Mouse (Mus musculus) liver, postnatal 0 days (tissue): ENCODE measurements around the gene Ercc5. TPM values are rescaled to one million over a fixed set of nuclear protein-coding genes. Genes with fewer than 3 reads are reported as not detected.

Experiments
- ATAC-seq: fragments of 200-750 bp; cut with Nextera tagmentation; 2 replicates; pipeline ENCODE4 v1.8.0; 2017; ENCODE audit warnings: mild to moderate bottlenecking, moderate library complexity
- DNase-seq: peaks from one replicate; pipeline ENCODE4 v3.0.0-alpha.2; 2016
- H3K27ac ChIP-seq: fragments of 300-500 bp; sonication (generic); 2 replicates; pipeline ENCODE4 v1.5.1; 2014; ENCODE audit warnings: antibody characterized with exemption, moderate library complexity, mild to moderate bottlenecking, low read depth
- H3K27me3 ChIP-seq: fragments of 300-500 bp; sonication (generic); 2 replicates; pipeline ENCODE4 v1.6.1; 2014; ENCODE audit warnings: low read length, control low read depth, mixed read lengths; ENCODE audit not compliant: insufficient read depth
- H3K36me3 ChIP-seq: fragments of 300-500 bp; sonication (generic); replicated peaks from 2 replicates; pipeline ENCODE4 v1.6.1; 2014; ENCODE audit warnings: mild to moderate bottlenecking, control low read depth, low read length, moderate library complexity, mixed read lengths; ENCODE audit not compliant: insufficient read depth
- H3K4me1 ChIP-seq: fragments of 300-500 bp; sonication (generic); 2 replicates; pipeline ENCODE4 v1.6.1; 2014; ENCODE audit warnings: antibody characterized with exemption, mild to moderate bottlenecking, control low read depth; ENCODE audit not compliant: insufficient read depth
- H3K4me2 ChIP-seq: fragments of 300-500 bp; sonication (generic); 2 replicates; pipeline ENCODE4 v1.6.1; 2014; ENCODE audit warnings: low read depth, mild to moderate bottlenecking, low read length, moderate library complexity, mixed read lengths
- H3K4me3 ChIP-seq: fragments of 300-500 bp; sonication (generic); 2 replicates; pipeline ENCODE4 v1.5.1; 2014; ENCODE audit warnings: low read depth, low read length
- H3K9ac ChIP-seq: fragments of 300-500 bp; sonication (generic); replicated peaks from 2 replicates; pipeline ENCODE4 v1.6.1; 2014; ENCODE audit warnings: mild to moderate bottlenecking, moderate library complexity
- H3K9me3 ChIP-seq: fragments of 300-500 bp; sonication (generic); 2 replicates; pipeline ENCODE4 v1.6.1; 2016; ENCODE audit warnings: mild to moderate bottlenecking, control low read depth, low read length, mixed read lengths
- CTCF ChIP-seq: sonication (generic); IDR thresholded peaks from 2 replicates; pipeline ENCODE4 v1.5.1; 2016; ENCODE audit warnings: antibody characterized with exemption, low read depth
- EP300 ChIP-seq: IDR thresholded peaks from 2 replicates; pipeline ENCODE4 v1.6.1; 2016; ENCODE audit warnings: antibody characterized with exemption, low read depth, mild to moderate bottlenecking
- WGBS: fragments of 180-500 bp; shearing (Covaris S2); extraction: QIAGEN DNeasy Blood & Tissue Kit; methylation state at CpG from one replicate; pipeline ENCODE4 v1.1.7; 2014; ENCODE audit not compliant: insufficient replicate concordance; 5-methylcytosine and 5-hydroxymethylcytosine counted together
- polyA plus RNA-seq: library from polyadenylated mRNA; unstranded; fragments of >200 nt; fragmentation: Nextera tagmentation; extraction: Ambion mirVana; gene quantifications from 2 replicates; pipeline ENCODE4 v1.2.1, GENCODE M21; 2015

The Ercc5 gene
- polyA plus RNA-seq, 1 experiment from 2014 or later, result 3.9 TPM

GRCm38 (mm10) chr1:44198273-44199171, 51.0 kb downstream of the Ercc5 start:
- Histone ChIP-seq H3K4me2 (peak overlapping the region; percentile 68), H3K27ac (no peak overlapping the region), H3K9ac (no peak overlapping the region), H3K4me3 (peak overlapping the region; percentile 35), H3K36me3 (no peaks in the 10 kb centered on the region), H3K9me3 (no peaks in the 10 kb centered on the region), H3K4me1 (no peaks in the 10 kb centered on the region), H3K27me3 (no peaks in the 10 kb centered on the region)
- 18% methylated on average over 46 of the region's 47 CpGs for WGBS
- DNase-seq (peak; percentile 39), ATAC-seq (peak; percentile 98)
- TF ChIP-seq EP300 (no peak), CTCF (no peak)

- Histone ChIP-seq H3K4me2 (no peak overlapping the region), H3K27me3 (no peaks in the 10 kb centered on the region), H3K9me3 (no peaks in the 10 kb centered on the region), H3K9ac (no peak overlapping the region), H3K36me3 (no peaks in the 10 kb centered on the region), H3K4me1 (no peaks in the 10 kb centered on the region), H3K27ac (no peak overlapping the region), H3K4me3 (no peak overlapping the region)
- ATAC-seq (no peak), DNase-seq (no peak)
- TF ChIP-seq CTCF (no peak), EP300 (no peak)
- 79% methylated on average over 15 of the region's 15 CpGs for WGBS
Measured at GRCm38 (mm10) chr1:44202876-44203275, 55.3 kb downstream of the Ercc5 start.

- Histone ChIP-seq H3K9me3 (no peaks in the 10 kb centered on the region), H3K4me3 (no peak overlapping the region), H3K4me1 (no peaks in the 10 kb centered on the region), H3K27ac (no peak overlapping the region), H3K9ac (no peak overlapping the region), H3K4me2 (no peak overlapping the region), H3K27me3 (no peaks in the 10 kb centered on the region), H3K36me3 (no peaks in the 10 kb centered on the region)
- 42% methylated on average over 2 of the region's 2 CpGs for WGBS
- TF ChIP-seq EP300 (no peak), CTCF (no peak)
- no peak for DNase-seq
- ATAC-seq, result no peak
Measured at GRCm38 (mm10) chr1:44214443-44214842, 66.9 kb downstream of the Ercc5 start.

GRCm38 (mm10) chr1:44216352-44217116, 69.0 kb downstream of the Ercc5 start:
- no peaks in the 10 kb centered on the region for H3K36me3 ChIP-seq
- no peak for ATAC-seq
- no peak overlapping the region for H3K9ac ChIP-seq
- 71% methylated on average over 2 of the region's 2 CpGs for WGBS
- H3K27me3 ChIP-seq, result no peaks in the 10 kb centered on the region
- no peak overlapping the region for H3K4me3 ChIP-seq
- H3K4me2 ChIP-seq, result no peak overlapping the region
- H3K4me1 ChIP-seq, result no peaks in the 10 kb centered on the region
- no peak overlapping the region for H3K27ac ChIP-seq
- DNase-seq, result no peak
- TF ChIP-seq CTCF (no peak), EP300 (no peak)
- no peaks in the 10 kb centered on the region for H3K9me3 ChIP-seq

- ATAC-seq, result no peak
- no peak overlapping the region for H3K4me2 ChIP-seq
- H3K36me3 ChIP-seq, result no peaks in the 10 kb centered on the region
- no peaks in the 10 kb centered on the region for H3K4me1 ChIP-seq
- no peak overlapping the region for H3K4me3 ChIP-seq
- WGBS, result 62% methylated on average over 2 of the region's 2 CpGs
- no peaks in the 10 kb centered on the region for H3K9me3 ChIP-seq
- no peak for TF ChIP-seq CTCF
- TF ChIP-seq EP300, result no peak
- H3K27me3 ChIP-seq, result no peaks in the 10 kb centered on the region
- no peak for DNase-seq
- H3K9ac ChIP-seq, result no peak overlapping the region
- H3K27ac ChIP-seq, result no peak overlapping the region
Measured at GRCm38 (mm10) chr1:44217118-44217517, 69.6 kb downstream of the Ercc5 start.

- no peak for TF ChIP-seq CTCF
- TF ChIP-seq EP300, result no peak
- no peak within 1 kb of the TSS for H3K4me2 ChIP-seq
- no peaks in the 10 kb centered on the region for H3K36me3 ChIP-seq
- no peak within 1 kb of the TSS for H3K9ac ChIP-seq
- no peaks in the 10 kb centered on the region for H3K4me1 ChIP-seq
- H3K4me3 ChIP-seq, result no peak within 1 kb of the TSS
- H3K9me3 ChIP-seq, result no peaks in the 10 kb centered on the region
- DNase-seq (no peak), ATAC-seq (no peak)
- WGBS, result 56% methylated on average over 1 of the region's 1 CpGs
- no peak within 1 kb of the TSS for H3K27ac ChIP-seq
- H3K27me3 ChIP-seq, result no peaks in the 10 kb centered on the region
Measured at GRCm38 (mm10) chr1:44218876-44219275, 71.3 kb downstream of the Ercc5 start, which contains the start of gene Mettl21e. TSS of gene Mettl21e (minus strand) at chr1:44218961.
